Mouse (Mus musculus) MEL (cell line): Measurements from ENCODE around the gene Ccdc63. TPM values are rescaled to one million over a fixed set of nuclear protein-coding genes. Genes with fewer than 3 reads are reported as not detected.

Source experiments
- DNase-seq: peaks from one replicate; pipeline ENCODE4 v3.0.0; 2011; ENCODE audit warnings: low read depth, low spot score
- H3K27ac ChIP-seq: 2 replicates; pipeline ENCODE4 v1.5.1; 2012; ENCODE audit warnings: low read depth, mild to moderate bottlenecking, control low read depth, low read length, moderate library complexity; ENCODE audit not compliant: control insufficient read depth
- H3K27me3 ChIP-seq, 2 experiments: fragments of 150-350 bp in 1 of 2; sonication (generic) in 1 of 2; 2 replicates each; pipeline ENCODE4 v1.6.1; 2012; ENCODE audit warnings: low read length in 2 of 2, mild to moderate bottlenecking in 2 of 2, improper control_type of control experiment in 1 of 2, moderate library complexity in 1 of 2; ENCODE audit not compliant: insufficient read depth in 2 of 2, control insufficient read depth in 1 of 2
- H3K36me3 ChIP-seq, 2 experiments: 2 replicates each; pipeline ENCODE4 v1.6.1; 2012 to 2014; ENCODE audit warnings: low read length in 2 of 2, improper control_type of control experiment in 1 of 2, inconsistent platforms in 1 of 2, mild to moderate bottlenecking in 1 of 2; ENCODE audit not compliant: insufficient read depth in 2 of 2, control insufficient read depth in 1 of 2
- H3K4me1 ChIP-seq, 2 experiments: fragments of 150-350 bp in 1 of 2; sonication (generic) in 1 of 2; 2 replicates each; pipeline ENCODE4 v1.6.1; 2012; ENCODE audit warnings: low read length in 2 of 2, improper control_type of control experiment in 1 of 2, mild to moderate bottlenecking in 1 of 2; ENCODE audit not compliant: insufficient read depth in 2 of 2, control insufficient read depth in 1 of 2
- H3K4me3 ChIP-seq, 2 experiments: fragments of 150-350 bp in 1 of 2; sonication (generic) in 1 of 2; 2 replicates each; pipeline ENCODE4 v1.5.1; 2012; ENCODE audit warnings: low read depth in 2 of 2, low read length in 2 of 2, mild to moderate bottlenecking in 2 of 2, moderate library complexity in 2 of 2, control low read depth in 1 of 2, improper control_type of control experiment in 1 of 2; ENCODE audit not compliant: control insufficient read depth in 1 of 2, insufficient read depth in 1 of 2
- H3K79me2 ChIP-seq: 2 replicates; pipeline ENCODE4 v1.6.1; 2012; ENCODE audit warnings: mild to moderate bottlenecking, low read length, moderate library complexity; ENCODE audit not compliant: control insufficient read depth, poor library complexity, insufficient read depth
- H3K9ac ChIP-seq: 2 replicates; pipeline ENCODE4 v1.6.1; 2012; ENCODE audit warnings: low read depth, mild to moderate bottlenecking, control low read depth, low read length, moderate library complexity; ENCODE audit not compliant: control insufficient read depth, poor library complexity, severe bottlenecking
- H3K9me3 ChIP-seq: fragments of 150-350 bp; sonication (generic); replicated peaks from 2 replicates; pipeline ENCODE4 v1.6.1; 2012; ENCODE audit warnings: mild to moderate bottlenecking, low read length, improper control_type of control experiment, moderate library complexity; ENCODE audit not compliant: insufficient read depth
- BHLHE40 ChIP-seq: IDR thresholded peaks from 2 replicates; pipeline ENCODE4 v1.6.1; 2012; ENCODE audit warnings: low read depth, mild to moderate bottlenecking, inconsistent platforms, low read length, improper control_type of control experiment, borderline replicate concordance
- CHD1 ChIP-seq: IDR thresholded peaks from 2 replicates; pipeline ENCODE4 v1.6.1; 2012; ENCODE audit warnings: low read depth, mild to moderate bottlenecking, inconsistent platforms, low read length, improper control_type of control experiment
- CHD2 ChIP-seq: IDR thresholded peaks from 2 replicates; pipeline ENCODE4 v1.6.1; 2011; ENCODE audit warnings: low read length, improper control_type of control experiment
- CTCF ChIP-seq, 3 experiments: IDR thresholded peaks in 2 of 3; conservative IDR thresholded peaks in 1 of 3; 2 replicates each; pipeline ENCODE4 v1.5.1; 2011 to 2012; ENCODE audit warnings: low read length in 3 of 3, low read depth in 2 of 3, mild to moderate bottlenecking in 2 of 3, improper control_type of control experiment in 1 of 3, inconsistent platforms in 1 of 3, mixed read lengths in 1 of 3, moderate library complexity in 1 of 3; ENCODE audit not compliant: control insufficient read depth in 1 of 3, insufficient read depth in 1 of 3, poor library complexity in 1 of 3, severe bottlenecking in 1 of 3
- ELF1 ChIP-seq: IDR thresholded peaks from 2 replicates; pipeline ENCODE4 v1.6.1; 2014; ENCODE audit warnings: low read depth, mild to moderate bottlenecking, inconsistent platforms, low read length, improper control_type of control experiment, moderate library complexity
- EP300 ChIP-seq, 2 experiments: IDR thresholded peaks; 2 replicates each; pipeline ENCODE4 v1.6.1; 2011; ENCODE audit warnings: improper control_type of control experiment in 2 of 2, low read length in 2 of 2, low read depth in 1 of 2, mild to moderate bottlenecking in 1 of 2
- ETS1 ChIP-seq: IDR thresholded peaks from 2 replicates; pipeline ENCODE4 v1.6.1; 2012; ENCODE audit warnings: low read depth, mild to moderate bottlenecking, inconsistent platforms, low read length, improper control_type of control experiment, moderate library complexity
- JUND ChIP-seq: IDR thresholded peaks from 2 replicates; pipeline ENCODE4 v1.6.1; 2011; ENCODE audit warnings: low read depth, mild to moderate bottlenecking, improper control_type of control experiment, low read length
- KAT2A ChIP-seq: conservative IDR thresholded peaks from 2 replicates; pipeline ENCODE4 v1.6.1; 2012; ENCODE audit warnings: low read depth, low read length, improper control_type of control experiment, inconsistent platforms
- MAFK ChIP-seq: IDR thresholded peaks from 2 replicates; pipeline ENCODE4 v1.6.1; 2011; ENCODE audit warnings: low read depth, mild to moderate bottlenecking, low read length, improper control_type of control experiment, borderline replicate concordance
- MAX ChIP-seq: IDR thresholded peaks from 2 replicates; pipeline ENCODE4 v1.6.1; 2011; ENCODE audit warnings: low read length, improper control_type of control experiment
- MXI1 ChIP-seq: IDR thresholded peaks from 2 replicates; pipeline ENCODE4 v1.6.1; 2011; ENCODE audit warnings: mild to moderate bottlenecking, low read depth, low read length, improper control_type of control experiment
- MYC ChIP-seq: IDR thresholded peaks from 2 replicates; pipeline ENCODE4 v1.6.1; 2011; ENCODE audit warnings: low read depth, mild to moderate bottlenecking, low read length, improper control_type of control experiment, moderate library complexity
- NRF1 ChIP-seq: IDR thresholded peaks from 2 replicates; pipeline ENCODE4 v1.6.1; 2014; ENCODE audit warnings: low read depth, mild to moderate bottlenecking, inconsistent platforms, low read length, improper control_type of control experiment, moderate library complexity; ENCODE audit not compliant: poor library complexity, insufficient read depth, severe bottlenecking
- POLR2A ChIP-seq, 2 experiments: IDR thresholded peaks; 2 replicates each; pipeline ENCODE4 v1.6.1; 2011 to 2012; ENCODE audit warnings: low read length in 2 of 2, mild to moderate bottlenecking in 2 of 2, control low read depth in 1 of 2, improper control_type of control experiment in 1 of 2, low read depth in 1 of 2, moderate library complexity in 1 of 2; ENCODE audit not compliant: control insufficient read depth in 1 of 2, insufficient read depth in 1 of 2, poor library complexity in 1 of 2
- POLR2AphosphoS5 ChIP-seq: IDR thresholded peaks from 2 replicates; pipeline ENCODE4 v1.6.1; 2012; ENCODE audit warnings: low read depth, borderline replicate concordance, mild to moderate bottlenecking, inconsistent platforms, low read length, moderate library complexity, mixed read lengths
- RAD21 ChIP-seq: IDR thresholded peaks from 2 replicates; pipeline ENCODE4 v1.6.1; 2011; ENCODE audit warnings: mild to moderate bottlenecking, low read depth, low read length, improper control_type of control experiment
- SMC3 ChIP-seq: IDR thresholded peaks from 2 replicates; pipeline ENCODE4 v1.6.1; 2011; ENCODE audit warnings: low read depth, low read length, improper control_type of control experiment
- TAL1 ChIP-seq: IDR thresholded peaks from 2 replicates; pipeline ENCODE4 v1.6.1; 2012; ENCODE audit warnings: mild to moderate bottlenecking, inconsistent platforms, low read length, moderate library complexity, mixed read lengths
- TBP ChIP-seq: IDR thresholded peaks from 2 replicates; pipeline ENCODE4 v1.8.0; 2011; ENCODE audit warnings: low read depth, low read length, improper control_type of control experiment
- USF1 ChIP-seq: IDR thresholded peaks from 2 replicates; pipeline ENCODE4 v1.6.1; 2014; ENCODE audit warnings: low read depth, mild to moderate bottlenecking, inconsistent platforms, low read length, improper control_type of control experiment, moderate library complexity
- USF2 ChIP-seq, 2 experiments: IDR thresholded peaks; 2 replicates each; pipeline ENCODE4 v1.6.1; 2011 to 2012; ENCODE audit warnings: improper control_type of control experiment in 2 of 2, low read length in 2 of 2, borderline replicate concordance in 1 of 2, inconsistent platforms in 1 of 2, low read depth in 1 of 2, mild to moderate bottlenecking in 1 of 2; ENCODE audit not compliant: insufficient read depth in 1 of 2
- ZNF384 ChIP-seq: IDR thresholded peaks from 2 replicates; pipeline ENCODE4 v1.6.1; 2012; ENCODE audit warnings: low read depth, mild to moderate bottlenecking, inconsistent platforms, low read length, improper control_type of control experiment
- polyA plus RNA-seq, 2 experiments: library from polyadenylated mRNA; stranded (reverse) in 1 of 2; unstranded in 1 of 2; fragments of >175 nt in 1 of 2; fragments of >200 nt in 1 of 2; gene quantifications; 2 replicates each; pipeline versions ENCODE4 v1.2.1 to v1.2.4; 2012; ENCODE audit warnings: low replicate concordance in 2 of 2, low read depth in 1 of 2; ENCODE audit not compliant: insufficient read length in 2 of 2, insufficient read depth in 1 of 2, missing spikeins in 1 of 2
- total RNA-seq: library from RNA; depleted of rRNA; stranded (reverse); fragments of 300-350 nt; gene quantifications from 2 replicates; pipeline ENCODE4 v1.2.3, GENCODE M21; 2012

Gene Ccdc63
- total and polyA plus RNA-seq, 3 experiments: 1.6 to 4.7 TPM; not detected in 1

DNA sequence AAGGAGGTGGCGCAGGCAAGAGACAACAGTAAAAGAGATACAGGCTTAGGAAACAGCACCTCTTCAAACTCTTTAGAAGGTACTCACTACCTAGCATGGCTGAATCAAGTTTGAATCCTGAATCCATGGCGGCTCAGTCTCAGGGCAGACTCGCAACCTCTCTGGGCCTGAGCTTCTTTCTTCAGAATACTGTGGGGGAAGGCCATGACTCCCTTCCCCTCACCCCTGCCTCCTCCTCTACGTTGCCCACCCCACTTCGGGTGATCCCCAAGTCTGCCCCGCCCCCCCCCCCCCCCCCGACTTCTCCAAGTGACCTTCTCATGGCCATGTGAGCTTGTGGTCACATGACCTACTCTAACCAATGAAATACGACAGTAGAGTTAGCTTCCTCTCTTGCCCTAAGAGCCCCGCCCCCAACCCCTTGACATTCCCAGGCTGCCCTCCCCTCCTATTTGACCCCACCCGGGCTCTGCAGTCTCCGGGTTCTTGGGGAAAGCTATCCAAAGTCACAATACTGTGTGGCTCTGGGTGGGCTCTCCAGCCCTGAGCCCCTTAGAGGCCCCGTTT is 79.8 kb downstream of the Ccdc63 start (continued):
- TF ChIP-seq BHLHE40 (no peak), MAFK (no peak), MYC (no peak), MAX (peak; percentile 79), USF1 (peak; percentile 97), SMC3 (no peak), NRF1 (no peak), TBP (no peak), JUND (no peak), KAT2A (no peak; the same call in 1 of the 2 replicates), CHD2 (peak; percentile 60), EP300 (IDR thresholded peaks at IDR 0.05; ENCODE audit: low read depth in 1 of 2, low read length in 2 of 2) (peak in 1 of 2 experiments; percentile 6; a peak in 1 of 4 replicates), USF2 (IDR thresholded peaks at IDR 0.05; ENCODE audit: borderline replicate concordance in 1 of 2, insufficient read depth in 1 of 2, low read depth in 1 of 2, low read length in 2 of 2) (peak; percentile 81 to 97), POLR2AphosphoS5 (no peak)
- TF ChIP-seq, all 39 proteins: peak for 13

DNA sequence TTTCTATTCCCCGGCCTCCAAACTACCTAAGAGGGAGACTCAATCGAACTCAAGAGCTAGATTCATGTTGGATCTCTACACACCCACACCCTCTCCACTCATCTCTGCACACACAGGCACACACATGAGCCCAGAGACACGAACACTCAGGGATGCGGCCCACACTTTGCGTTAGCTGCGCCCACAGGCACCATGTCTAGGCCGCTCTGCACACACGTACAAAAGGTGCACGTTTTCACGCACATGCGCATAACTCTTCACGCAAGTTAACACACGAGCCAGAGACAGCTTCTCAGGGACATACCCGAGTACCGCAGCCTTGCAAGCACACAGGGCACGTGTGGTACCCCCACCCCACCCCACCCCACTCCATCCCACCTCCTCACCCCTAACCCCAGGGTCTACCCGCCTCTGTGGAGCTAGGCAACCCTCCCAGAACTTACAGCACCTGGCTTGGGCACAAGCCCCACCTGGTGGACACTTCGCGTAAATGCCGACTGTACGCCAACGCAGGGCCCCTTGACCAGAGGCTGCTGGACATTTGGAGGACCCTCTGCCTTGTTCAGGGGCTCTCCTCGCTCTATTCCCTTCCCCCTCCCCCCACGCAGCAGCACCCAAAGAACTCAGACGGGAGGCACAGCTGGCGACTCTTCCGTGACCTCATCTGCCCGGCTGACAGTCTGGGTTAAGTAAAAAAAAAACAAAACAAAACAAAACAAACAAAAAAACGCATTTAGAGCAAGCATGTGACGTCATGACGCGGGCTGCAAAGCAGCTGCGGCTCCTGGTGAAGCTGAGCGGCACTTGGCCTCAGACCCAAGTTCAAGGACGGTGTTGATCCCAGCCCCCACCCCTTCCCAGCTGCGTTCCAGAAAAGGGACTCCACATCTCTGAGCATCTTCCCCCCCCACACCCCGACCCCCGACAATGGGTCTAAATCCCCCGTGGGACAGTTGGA is 81.3 kb downstream of the Ccdc63 start:
- TF ChIP-seq TAL1 (no peak), KAT2A (no peak), CTCF (IDR thresholded peaks at IDR 0.05 in 2 of 3, conservative IDR thresholded peaks at IDR 0.05 in 1 of 3; ENCODE audit: control insufficient read depth in 1 of 3, insufficient read depth in 1 of 3, low read depth in 2 of 3, low read length in 3 of 3, poor library complexity in 1 of 3, severe bottlenecking in 1 of 3) (peak; percentile 67 to 86 (median 69)), MXI1 (peak; percentile 1; the same call in 1 of the 2 replicates), SMC3 (peak; percentile 58), CHD1 (no peak), ZNF384 (peak; percentile 41; the same call in 1 of the 2 replicates), POLR2A (IDR thresholded peaks at IDR 0.05; ENCODE audit: control insufficient read depth in 1 of 2, insufficient read depth in 1 of 2, low read depth in 1 of 2, low read length in 2 of 2, poor library complexity in 1 of 2) (0 out of 4 replicates have a peak, but pooled peaks of 1 of the 2 experiments have one; percentile 17), RAD21 (peak; percentile 32), ELF1 (no peak), USF1 (peak; percentile 3; the same call in 1 of the 2 replicates), ETS1 (peak; percentile 13; the same call in 1 of the 2 replicates)

More for the DNA sequence above, 81.3 kb downstream of the Ccdc63 start:
- Histone ChIP-seq H3K4me1 (peaks cover 2 to 4% of the 10 kb centered on the region in 2 experiments; a peak in 1 of 4 replicates), H3K27ac (no peak overlapping the region), H3K9me3 (no peaks in the 10 kb centered on the region), H3K4me3 (peak overlapping the region; percentile 73 to 80), H3K36me3 (no peaks in the 10 kb centered on the region), H3K27me3 (no peaks in the 10 kb centered on the region), H3K9ac (peak overlapping the region; percentile 63), H3K79me2 (no peaks in the 10 kb centered on the region)
- DNase-seq: peak; percentile 78
